In the genomic region with DNA sequence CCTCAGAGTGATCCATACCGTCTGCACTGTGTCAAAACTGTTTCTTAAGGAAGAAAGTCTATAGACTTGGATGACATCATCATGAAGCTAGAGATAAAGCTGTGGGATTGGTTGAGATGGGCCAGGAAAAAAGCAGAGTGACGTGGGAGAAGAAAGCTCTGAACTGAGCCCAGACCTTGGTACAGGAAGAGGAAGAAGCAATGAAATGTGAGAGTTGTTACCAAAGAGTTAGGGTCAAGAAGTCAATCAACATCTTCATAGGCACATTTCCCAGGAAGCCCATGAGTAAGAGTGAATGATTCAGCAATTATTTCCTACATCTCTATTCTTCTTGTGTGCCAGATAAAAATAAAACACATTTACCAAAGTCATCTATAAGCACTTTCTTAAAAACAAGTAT, we compare ENCODE assay signal across 23 mouse cellular contexts.
"Had no signal": no experiment of that assay in that cellular context is flagged by ENCODE, and none has a peak within 500 bp of the region (broad histone marks: within the 10 kb centered on the region; RNA-seq: fewer than 3 reads in every experiment).

No protein-coding gene starts in this region.

- H3K9ac ChIP-seq: limb, embryonic 13.5 days; liver, embryonic 12.5 days; liver, embryonic 15.5 days; lung, embryonic 15.5 days; midbrain, embryonic 12.5 days; midbrain, embryonic 15.5 days; neural tube, embryonic 13.5 days; stomach, embryonic 15.5 days had no signal

- H3K4me1 ChIP-seq: liver, embryonic 12.5 days; liver, embryonic 15.5 days; lung, embryonic 15.5 days; midbrain, embryonic 12.5 days; midbrain, embryonic 15.5 days; neural tube, embryonic 13.5 days; stomach, embryonic 15.5 days had no signal

- H3K27ac ChIP-seq: kidney, postnatal 0 days; layer of hippocampus, adult 2 months; limb, embryonic 13.5 days; liver, embryonic 12.5 days; liver, embryonic 15.5 days; lung, embryonic 15.5 days; midbrain, embryonic 12.5 days; midbrain, embryonic 15.5 days; neural tube, embryonic 13.5 days; stomach, embryonic 15.5 days had no signal

- ATAC-seq: liver, embryonic 12.5 days; midbrain, embryonic 15.5 days had no signal

- H3K36me3 ChIP-seq: limb, embryonic 10.5 days; limb, embryonic 13.5 days; liver, embryonic 12.5 days; liver, embryonic 15.5 days; lung, embryonic 15.5 days; midbrain, embryonic 12.5 days; midbrain, embryonic 15.5 days; neural tube, embryonic 13.5 days; stomach, embryonic 15.5 days had no signal

- DNase-seq: kidney, adult 2 months; kidney, postnatal 25 days; layer of hippocampus, adult 9-11 months; liver; lung, adult 18-20 months; lung, postnatal 14 days; lung, postnatal 4 days; right cerebral cortex, adult 18-20 months; right cerebral cortex, postnatal 14 days; spleen, adult 18-20 months; thymus, postnatal 25 days had no signal

- H3K9me3 ChIP-seq: limb, embryonic 10.5 days; limb, embryonic 13.5 days; liver, embryonic 12.5 days; liver, embryonic 15.5 days; lung, embryonic 15.5 days; midbrain, embryonic 12.5 days; midbrain, embryonic 15.5 days; neural tube, embryonic 13.5 days; stomach, embryonic 15.5 days had no signal

- H3K4me3 ChIP-seq: layer of hippocampus, adult 2 months; limb, embryonic 10.5 days; limb, embryonic 13.5 days; liver, embryonic 12.5 days; liver, embryonic 15.5 days; lung, embryonic 15.5 days; midbrain, embryonic 12.5 days; midbrain, embryonic 15.5 days; myocyte; neural tube, embryonic 13.5 days; stomach, embryonic 15.5 days had no signal

- H3K4me2 ChIP-seq: limb, embryonic 13.5 days; liver, embryonic 12.5 days; liver, embryonic 15.5 days; lung, embryonic 15.5 days; midbrain, embryonic 12.5 days; midbrain, embryonic 15.5 days; neural tube, embryonic 13.5 days; stomach, embryonic 15.5 days had no signal

- H3K27me3 ChIP-seq: limb, embryonic 13.5 days; liver, embryonic 12.5 days; liver, embryonic 15.5 days; lung, embryonic 15.5 days; midbrain, embryonic 12.5 days; midbrain, embryonic 15.5 days; neural tube, embryonic 13.5 days; stomach, embryonic 15.5 days had no signal
